Mouse (Mus musculus) embryonic facial prominence, embryonic 11.5 days (tissue): ENCODE data around the gene Rtn3. TPM values are rescaled to one million over a fixed set of nuclear protein-coding genes. Genes with fewer than 3 reads are reported as not detected.
A peak's percentile ranks its signal among the peaks of the same experiment; 100 is the strongest.

Experiments
- ATAC-seq: fragments of 200-750 bp; cut with Nextera tagmentation; replicated peaks from 2 replicates; pipeline ENCODE4 v1.8.0; 2017; ENCODE audit warnings: low read depth; ENCODE audit not compliant: insufficient number of reproducible peaks, low FRiP score, low TSS enrichment
- DNase-seq: peaks from one replicate; pipeline ENCODE4 v3.0.0-alpha.2; 2015; ENCODE audit warnings: low spot score
- H3K27ac ChIP-seq: fragments of 300-500 bp; sonication (generic); replicated peaks from 2 replicates; pipeline ENCODE4 v1.5.1; 2014; ENCODE audit warnings: mild to moderate bottlenecking, low read depth, low read length, control low read depth
- H3K27me3 ChIP-seq: fragments of 300-500 bp; sonication (generic); 2 replicates; pipeline ENCODE4 v1.6.1; 2014; ENCODE audit warnings: mild to moderate bottlenecking, low read length, moderate library complexity, mixed read lengths; ENCODE audit not compliant: control insufficient read depth, insufficient read depth
- H3K36me3 ChIP-seq: fragments of 300-500 bp; sonication (generic); replicated peaks from 2 replicates; pipeline ENCODE4 v1.6.1; 2014; ENCODE audit warnings: low read depth, mild to moderate bottlenecking, low read length, moderate library complexity, mixed read lengths; ENCODE audit not compliant: control insufficient read depth, insufficient read depth
- H3K4me1 ChIP-seq: fragments of 300-500 bp; sonication (generic); 2 replicates; pipeline ENCODE4 v1.6.1; 2014; ENCODE audit warnings: low read length, mixed read lengths; ENCODE audit not compliant: control insufficient read depth, insufficient read depth
- H3K4me2 ChIP-seq: fragments of 300-500 bp; sonication (generic); 2 replicates; pipeline ENCODE4 v1.6.1; 2014; ENCODE audit warnings: low read depth, mild to moderate bottlenecking, control low read depth, low read length, moderate library complexity
- H3K4me3 ChIP-seq: fragments of 300-500 bp; sonication (generic); 2 replicates; pipeline ENCODE4 v1.5.1; 2014; ENCODE audit warnings: low read depth, low read length, control low read depth
- H3K9ac ChIP-seq: fragments of 300-500 bp; sonication (generic); replicated peaks from 2 replicates; pipeline ENCODE4 v1.6.1; 2014; ENCODE audit warnings: mild to moderate bottlenecking, control low read depth, low read length
- H3K9me3 ChIP-seq: fragments of 300-500 bp; sonication (generic); replicated peaks from 2 replicates; pipeline ENCODE4 v1.6.1; 2016; ENCODE audit warnings: mild to moderate bottlenecking, low read length, inconsistent platforms, mixed read lengths; ENCODE audit not compliant: control insufficient read depth
- WGBS: fragments of 180-500 bp; shearing (Covaris S2); extraction: QIAGEN DNeasy Blood & Tissue Kit; methylation state at CpG from one replicate; pipeline ENCODE4 v1.1.7; 2014; 5-methylcytosine and 5-hydroxymethylcytosine counted together
- polyA plus RNA-seq: library from polyadenylated mRNA; unstranded; fragments of >200 nt; fragmentation: Nextera tagmentation; extraction: Ambion mirVana; gene quantifications from 2 replicates; pipeline ENCODE4 v1.2.1, GENCODE M21; 2014

The Rtn3 gene
- polyA plus RNA-seq, 1 experiment from 2014 or later = 156 TPM

- H3K9me3 ChIP-seq = no peaks in the 10 kb centered on the region
- 46% methylated on average over 14 of the region's 14 CpGs for WGBS
- H3K9ac ChIP-seq = peak overlapping the region; percentile 62
- H3K4me1 ChIP-seq = no peaks in the 10 kb centered on the region
- no peaks in the 10 kb centered on the region for H3K36me3 ChIP-seq
- DNase-seq (no peak), ATAC-seq (no peak)
- H3K27ac ChIP-seq = no peak overlapping the region
- H3K4me3 ChIP-seq = peak overlapping the region; percentile 43
- peak overlapping the region; percentile 52 for H3K4me2 ChIP-seq
- no peaks in the 10 kb centered on the region for H3K27me3 ChIP-seq
Observed at GRCm38 (mm10) chr19:7495221-7496038, 12.3 kb upstream of the Rtn3 start.

GRCm38 (mm10) chr19:7494187-7495015 is 11.3 kb upstream of the Rtn3 start:
- WGBS = under 1% methylated on average over 84 of the region's 84 CpGs

GRCm38 (mm10) chr19:7493352-7494186 is 10.5 kb upstream of the Rtn3 start, which contains the start of gene Atl3:
Gene Atl3 (plus strand): TSS chr19:7494040.
- Histone ChIP-seq H3K27ac (peak within 1 kb of the TSS; percentile 72), H3K9me3 (no peaks in the 10 kb centered on the region), H3K27me3 (no peaks in the 10 kb centered on the region), H3K4me1 (no peaks in the 10 kb centered on the region), H3K9ac (peak within 1 kb of the TSS; percentile 62), H3K4me3 (peak within 1 kb of the TSS; percentile 43), H3K4me2 (peak within 1 kb of the TSS; percentile 52), H3K36me3 (no peaks in the 10 kb centered on the region)
- no peak for DNase-seq
- 29% methylated on average over 31 of the region's 31 CpGs for WGBS
- ATAC-seq = no peak

More at GRCm38 (mm10) chr19:7494187-7495015, 11.3 kb upstream of the Rtn3 start:
- Histone ChIP-seq H3K36me3 (no peaks in the 10 kb centered on the region), H3K9me3 (no peaks in the 10 kb centered on the region), H3K27me3 (no peaks in the 10 kb centered on the region), H3K4me1 (no peaks in the 10 kb centered on the region), H3K27ac (peak overlapping the region; percentile 72), H3K4me2 (peak overlapping the region; percentile 52), H3K4me3 (peak overlapping the region; percentile 43), H3K9ac (peak overlapping the region; percentile 62)
- ATAC-seq (peak; percentile 97), DNase-seq (peak; percentile 95)

- 95% methylated on average over 2 of the region's 2 CpGs for WGBS
- DNase-seq (no peak), ATAC-seq (no peak)
- H3K9ac ChIP-seq = no peak overlapping the region
- H3K4me2 ChIP-seq = no peak overlapping the region
- no peak overlapping the region for H3K4me3 ChIP-seq
- H3K36me3 ChIP-seq = no peaks in the 10 kb centered on the region
- no peaks in the 10 kb centered on the region for H3K27me3 ChIP-seq
- no peaks in the 10 kb centered on the region for H3K4me1 ChIP-seq
- no peak overlapping the region for H3K27ac ChIP-seq
- no peaks in the 10 kb centered on the region for H3K9me3 ChIP-seq
Observed at GRCm38 (mm10) chr19:7492682-7493081, 9.6 kb upstream of the Rtn3 start.

- ATAC-seq (no peak), DNase-seq (no peak)
- Histone ChIP-seq H3K9me3 (no peaks in the 10 kb centered on the region), H3K36me3 (no peaks in the 10 kb centered on the region), H3K4me3 (no peak overlapping the region), H3K27me3 (no peaks in the 10 kb centered on the region), H3K4me2 (no peak overlapping the region), H3K4me1 (no peaks in the 10 kb centered on the region), H3K9ac (no peak overlapping the region), H3K27ac (no peak overlapping the region)
- 87% methylated on average over 6 of the region's 6 CpGs for WGBS
Observed at GRCm38 (mm10) chr19:7491960-7492359, 8.9 kb upstream of the Rtn3 start.

GRCm38 (mm10) chr19:7487680-7488079 is 4.6 kb upstream of the Rtn3 start:
- Histone ChIP-seq H3K27ac (no peak overlapping the region), H3K36me3 (no peaks in the 10 kb centered on the region), H3K27me3 (no peaks in the 10 kb centered on the region), H3K9ac (no peak overlapping the region), H3K4me2 (no peak overlapping the region), H3K4me1 (no peaks in the 10 kb centered on the region), H3K9me3 (no peaks in the 10 kb centered on the region), H3K4me3 (no peak overlapping the region)
- WGBS = 85% methylated on average over 8 of the region's 8 CpGs
- DNase-seq (no peak), ATAC-seq (no peak)

GRCm38 (mm10) chr19:7484076-7484475 is 995 bp upstream of the Rtn3 start:
- H3K9me3 ChIP-seq = no peaks in the 10 kb centered on the region
- H3K27me3 ChIP-seq = no peaks in the 10 kb centered on the region
- no peak overlapping the region for H3K4me2 ChIP-seq
- WGBS = 69% methylated on average over 5 of the region's 5 CpGs
- H3K4me3 ChIP-seq = no peak overlapping the region
- no peak for DNase-seq
- H3K4me1 ChIP-seq = no peaks in the 10 kb centered on the region
- no peak overlapping the region for H3K9ac ChIP-seq
- ATAC-seq = no peak
- H3K27ac ChIP-seq = no peak overlapping the region
- no peaks in the 10 kb centered on the region for H3K36me3 ChIP-seq
